Mouse (Mus musculus) lung, postnatal 10 days (tissue): ENCODE measurements around the gene Nipal4.

Experiments used
- DNase-seq: peaks from one replicate; pipeline ENCODE4 v3.0.0; 2021

Gene Nipal4

GRCm38 (mm10) chr11:46113211-46113610 is 53.1 kb downstream of the Nipal4 start:
- no peak for DNase-seq

GRCm38 (mm10) chr11:46110945-46111287 is 55.4 kb downstream of the Nipal4 start:
- no peak for DNase-seq

- DNase-seq = peak; percentile 52
Measured at GRCm38 (mm10) chr11:46110156-46110944, 56.0 kb downstream of the Nipal4 start.

- DNase-seq = no peak
Measured at GRCm38 (mm10) chr11:46109206-46109605, 57.1 kb downstream of the Nipal4 start.

GRCm38 (mm10) chr11:46107046-46107445 is 59.3 kb downstream of the Nipal4 start:
- DNase-seq = no peak

GRCm38 (mm10) chr11:46102107-46102506 is 64.2 kb downstream of the Nipal4 start:
- DNase-seq = no peak
